ENCODE assay signal across 8 mouse cellular contexts in the genomic region with DNA sequence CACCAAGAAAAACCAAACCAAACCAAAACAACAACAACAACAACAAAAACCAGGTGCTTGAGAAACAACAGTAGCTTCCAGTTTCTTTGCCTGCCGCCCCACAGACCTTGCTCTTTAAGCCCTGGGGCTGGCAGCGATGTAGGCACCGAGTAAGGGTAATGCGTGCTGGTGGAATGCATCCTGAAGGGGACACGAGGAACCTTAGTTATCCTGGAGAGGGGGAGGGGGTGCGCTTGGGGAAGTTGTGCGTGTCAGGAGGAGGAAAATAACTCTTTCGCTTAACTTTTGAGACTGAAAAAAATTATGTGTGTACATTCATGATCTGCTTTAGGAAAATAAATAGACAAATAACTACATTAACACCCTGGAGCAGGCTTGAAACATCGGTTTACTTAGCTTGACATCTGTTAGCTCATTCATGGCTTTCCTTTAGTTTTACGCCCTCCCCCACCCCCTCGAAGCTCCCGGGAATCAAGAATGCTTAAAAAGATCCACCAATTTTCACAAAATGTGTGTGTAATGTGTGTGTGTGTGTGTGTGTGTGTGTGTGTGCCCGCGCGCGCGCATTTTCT. TPM values are rescaled to one million over a fixed set of nuclear protein-coding genes. Genes with fewer than 3 reads are reported as not detected.
A peak's percentile ranks its signal among the peaks of the same experiment; 100 is the strongest.
DNase-seq lines count a peak whose midpoint lies in the region; ATAC-seq lines count a peak whose summit lies in the region.

No protein-coding gene starts in this region.

- 7% methylated on average over 17 of the region's 17 CpGs for WGBS in intestine, embryonic 15.5 days

- H3K4me3 ChIP-seq in megakaryocyte, embryonic 14.5 days (replicated peaks), result peak overlapping the region; percentile 80
- peak overlapping the region; percentile 70 for H3K4me3 ChIP-seq in intestine, embryonic 15.5 days (replicated peaks)

- H3K9ac ChIP-seq in intestine, embryonic 15.5 days, result peak overlapping the region; percentile 66

- H3K4me2 ChIP-seq in intestine, embryonic 15.5 days (replicated peaks), result peak overlapping the region; percentile 100

- H3K27me3 ChIP-seq in megakaryocyte, embryonic 14.5 days (replicated peaks), result peaks cover 56% of the 10 kb centered on the region
- H3K27me3 ChIP-seq in intestine, embryonic 15.5 days (replicated peaks), result peaks cover 26% of the 10 kb centered on the region

- no peaks in the 10 kb centered on the region for H3K9me3 ChIP-seq in megakaryocyte, embryonic 14.5 days
- no peaks in the 10 kb centered on the region for H3K9me3 ChIP-seq in intestine, embryonic 15.5 days

- no peak for ATAC-seq in megakaryocyte, adult 5-6 weeks (ENCODE audit: poor library complexity, severe bottlenecking)
- no peak for ATAC-seq in intestine, embryonic 15.5 days
- ATAC-seq in inflammation-experienced regulatory T-cells, adult 6 months, result no peak

- H3K36me3 ChIP-seq in megakaryocyte, embryonic 14.5 days (replicated peaks; ENCODE audit: low read length), result no peaks in the 10 kb centered on the region
- no peaks in the 10 kb centered on the region for H3K36me3 ChIP-seq in intestine, embryonic 15.5 days

- DNase-seq in lung, postnatal 10 days, result peak; percentile 7
- no peak for DNase-seq in right cerebral cortex, postnatal 36 days (ENCODE audit: low spot score in 2 of 2)
- DNase-seq in thymus, postnatal 10 days (ENCODE audit: low spot score in 2 of 2), result no peak
- DNase-seq in adipocyte (ENCODE audit: low spot score), result no peak

- no peak overlapping the region for H3K27ac ChIP-seq in intestine, embryonic 15.5 days

- peaks cover 20% of the 10 kb centered on the region for H3K4me1 ChIP-seq in megakaryocyte, embryonic 14.5 days
- H3K4me1 ChIP-seq in intestine, embryonic 15.5 days (replicated peaks), result peaks cover 19% of the 10 kb centered on the region

RNA-seq across cellular contexts. Expression of gene Ank3, which starts 1.3 kb away (rescaled TPM):
- polyA plus RNA-seq in megakaryocyte, embryonic 14.5 days (2012; ENCODE audit: insufficient read depth, low replicate concordance), result 0.93 and 4.4 TPM in 2 replicates
- not detected in 2 replicates for total RNA-seq in megakaryocyte, adult 5-6 weeks (2015)
- total RNA-seq in megakaryocyte, adult 5-6 weeks (2017), result 0.33 TPM in 1 of 2 replicates, not detected in the other
- 21.5 and 21.9 TPM in 2 replicates for polyA plus RNA-seq in intestine, embryonic 15.5 days (2015; fragmentation: Nextera tagmentation; extraction: Ambion mirVana)
- polyA plus RNA-seq in inflammation-experienced regulatory T-cells, adult 6 months (2017; shearing (Covaris generic)), result under 1 TPM in 2 of 3 experiments, not detected in 1; 0.58 to 0.98 TPM

RNA-seq across cellular contexts. Expression of gene Cdk1, which starts 47.2 kb away (rescaled TPM):
- polyA plus RNA-seq in megakaryocyte, embryonic 14.5 days (2012; ENCODE audit: insufficient read depth, low replicate concordance), result 24.3 TPM in 1 of 2 replicates, not detected in the other
- 97.3 and 102 TPM in 2 replicates for total RNA-seq in megakaryocyte, adult 5-6 weeks (2015)
- 210 and 232 TPM in 2 replicates for total RNA-seq in megakaryocyte, adult 5-6 weeks (2017)
- polyA plus RNA-seq in intestine, embryonic 15.5 days (2015; fragmentation: Nextera tagmentation; extraction: Ambion mirVana), result 414 and 444 TPM in 2 replicates
- polyA plus RNA-seq in inflammation-experienced regulatory T-cells, adult 6 months (2017; shearing (Covaris generic)), result 100 to 1,000 TPM in 1 of 3 experiments, 10 to 100 TPM in 2; 10.6 to 131 (median 15.8) TPM
